Mouse (Mus musculus) CD8-positive naive resting alpha-beta T cell, adult 2 months (primary cell): Measurements from ENCODE around the gene St6galnac3.

ENCODE experiments used
- DNase-seq, 2 experiments: peaks; one replicate each; pipeline ENCODE4 v3.0.0; 2022; ENCODE audit warnings: low read depth in 2 of 2, low spot score in 2 of 2

Gene St6galnac3

DNA sequence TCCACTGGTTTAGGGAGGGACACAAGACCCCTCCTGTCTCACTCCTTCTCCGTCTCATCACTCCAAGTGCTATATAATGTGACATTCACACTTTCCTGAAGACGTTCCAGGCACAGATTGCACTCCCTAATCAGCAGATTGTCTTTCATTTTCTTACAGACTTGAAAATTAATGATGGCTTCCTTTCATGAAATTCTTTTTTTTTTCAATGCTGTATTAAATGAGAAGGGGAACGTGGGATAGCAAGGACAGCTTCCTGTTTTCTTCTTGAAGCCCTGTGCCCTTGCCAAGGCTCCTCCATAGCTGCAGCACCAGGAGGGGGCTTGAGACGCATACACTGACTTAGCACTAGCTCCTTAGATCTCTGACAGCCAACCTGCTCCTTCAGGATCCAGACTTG lies 188.7 kb downstream of the St6galnac3 start:
- no peak for DNase-seq

DNA sequence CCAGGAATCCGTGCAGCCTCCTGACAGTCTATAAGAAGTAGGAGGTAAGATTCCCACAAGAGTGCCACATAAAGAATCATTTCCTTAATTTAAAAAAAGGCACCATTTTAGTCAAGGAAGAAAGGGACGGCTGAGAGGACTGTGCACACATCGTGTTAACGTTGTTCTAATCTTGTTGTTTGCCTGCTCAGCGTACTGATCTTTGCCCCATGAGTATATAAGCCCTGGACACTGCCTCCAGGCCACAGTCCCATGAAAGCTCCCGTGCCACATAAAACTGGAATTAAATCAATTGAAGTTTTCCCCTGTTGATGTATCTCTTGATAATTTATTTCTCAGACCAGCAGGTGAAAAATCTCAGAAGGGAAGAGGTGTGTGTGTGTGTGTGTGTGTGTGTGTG lies 195.8 kb downstream of the St6galnac3 start:
- DNase-seq = no peak

DNA sequence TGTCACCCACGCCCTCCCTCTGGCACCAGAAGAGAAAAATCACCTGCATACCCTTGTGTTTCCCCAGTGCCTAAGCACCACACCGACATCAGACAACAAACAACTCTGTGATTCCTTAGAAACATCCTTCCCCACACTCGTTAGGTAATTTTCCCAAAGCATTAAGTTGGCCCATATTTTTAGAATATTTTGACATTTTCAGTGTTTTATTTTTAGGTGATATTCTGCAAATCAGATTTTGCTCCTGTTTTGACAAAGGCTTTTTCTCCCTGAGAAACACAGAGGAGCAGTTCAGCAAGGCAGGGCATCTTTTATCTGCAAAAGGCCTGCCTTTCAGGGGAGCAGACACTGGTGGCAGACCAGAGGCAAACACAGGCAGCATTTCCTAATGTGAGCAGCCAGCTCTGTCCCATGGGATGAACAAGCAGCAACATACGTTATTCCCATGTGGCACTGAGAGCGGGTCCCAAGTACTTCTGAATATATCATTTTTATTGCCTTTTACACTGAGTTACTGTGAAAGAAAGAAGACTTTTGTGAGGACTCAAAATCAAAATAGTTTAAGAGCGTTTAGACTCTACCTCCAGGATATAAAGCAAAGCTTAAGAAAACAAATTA lies 199.7 kb downstream of the St6galnac3 start:
- DNase-seq = no peak

DNA sequence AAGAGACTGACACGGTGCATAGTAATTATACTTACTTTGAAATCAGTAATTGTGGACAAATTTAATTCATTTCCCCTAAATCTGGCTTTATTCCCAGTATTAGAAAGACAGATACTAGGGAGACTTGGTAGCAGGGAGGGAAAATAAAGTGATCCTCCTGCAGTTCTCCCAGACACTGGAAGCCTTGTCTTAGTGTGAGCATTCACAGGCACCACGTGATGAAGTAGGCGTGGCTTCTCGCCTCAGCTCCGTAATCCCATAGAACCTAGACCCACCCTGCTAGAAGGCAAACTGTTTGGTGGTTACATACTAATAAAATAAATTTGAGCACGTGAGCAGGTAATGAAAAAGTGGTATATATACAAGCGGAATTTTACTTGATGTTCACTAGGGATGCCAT lies 208.1 kb downstream of the St6galnac3 start:
- DNase-seq = no peak

DNA sequence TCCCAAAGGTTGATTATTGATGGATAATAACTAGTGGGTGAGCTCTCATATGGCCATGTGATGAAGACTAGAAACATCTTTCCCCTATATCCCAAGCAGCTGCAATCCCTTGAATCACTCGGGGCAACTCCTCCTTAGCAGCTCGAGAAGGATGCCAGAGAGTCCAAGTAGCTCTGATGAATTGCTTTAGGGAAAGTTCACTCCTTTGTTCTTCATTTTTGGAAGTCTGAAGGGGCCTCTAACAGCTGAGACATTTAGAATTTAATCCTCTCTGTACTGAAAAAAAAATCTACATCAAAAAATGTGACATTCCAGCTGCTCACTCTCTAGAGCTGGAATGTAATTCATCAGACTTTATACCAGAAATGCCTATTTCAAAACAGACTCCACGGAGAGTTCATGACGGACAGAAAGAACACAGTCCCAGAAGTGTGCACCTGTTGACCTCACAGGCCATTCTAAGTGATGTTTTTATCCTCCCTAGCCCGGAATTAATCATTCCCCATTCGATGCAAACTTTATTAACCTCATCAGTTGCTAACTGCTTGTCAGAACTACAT lies 211.4 kb downstream of the St6galnac3 start:
- DNase-seq = no peak

DNA sequence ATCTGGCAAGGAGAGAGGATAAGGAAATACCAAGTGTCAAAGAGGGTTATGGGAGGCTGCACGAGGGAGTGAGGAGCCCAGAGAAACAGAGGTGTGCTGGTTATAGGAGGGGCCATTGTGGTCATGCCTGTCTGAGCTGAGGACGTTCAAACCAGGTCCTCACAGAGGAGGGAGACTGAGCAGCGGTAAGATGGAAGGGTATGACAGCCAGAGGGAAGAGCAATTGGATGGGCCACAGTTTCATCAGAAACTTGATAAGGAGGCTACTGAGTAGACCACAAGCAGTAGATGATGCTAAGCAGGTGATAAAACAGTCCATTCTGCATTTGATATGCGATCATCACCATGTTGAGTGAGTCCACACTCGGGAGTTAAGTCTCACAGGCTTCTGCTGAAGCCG lies 212.4 kb downstream of the St6galnac3 start:
- DNase-seq = no peak

DNA sequence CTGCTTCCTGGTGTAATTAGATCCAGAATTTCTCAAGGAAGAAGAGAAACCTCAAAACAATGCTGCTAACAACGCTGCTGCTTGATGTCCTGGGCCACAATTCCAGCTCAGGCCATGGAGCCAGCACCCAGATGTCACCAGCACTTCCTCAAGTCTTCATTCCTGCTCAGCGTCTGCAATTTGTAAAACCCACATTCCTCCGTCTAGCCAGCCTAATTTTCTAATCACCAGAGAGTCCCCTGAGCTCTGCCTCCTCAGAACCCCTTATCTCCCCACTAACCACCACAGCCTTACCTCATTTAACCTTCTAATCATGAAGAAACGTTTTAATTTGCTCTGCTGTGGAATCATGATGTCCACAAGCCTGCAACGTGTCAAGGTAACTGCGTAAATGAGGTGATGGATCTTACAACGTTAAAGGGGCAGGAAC lies 213.8 kb downstream of the St6galnac3 start:
- no peak for DNase-seq

DNA sequence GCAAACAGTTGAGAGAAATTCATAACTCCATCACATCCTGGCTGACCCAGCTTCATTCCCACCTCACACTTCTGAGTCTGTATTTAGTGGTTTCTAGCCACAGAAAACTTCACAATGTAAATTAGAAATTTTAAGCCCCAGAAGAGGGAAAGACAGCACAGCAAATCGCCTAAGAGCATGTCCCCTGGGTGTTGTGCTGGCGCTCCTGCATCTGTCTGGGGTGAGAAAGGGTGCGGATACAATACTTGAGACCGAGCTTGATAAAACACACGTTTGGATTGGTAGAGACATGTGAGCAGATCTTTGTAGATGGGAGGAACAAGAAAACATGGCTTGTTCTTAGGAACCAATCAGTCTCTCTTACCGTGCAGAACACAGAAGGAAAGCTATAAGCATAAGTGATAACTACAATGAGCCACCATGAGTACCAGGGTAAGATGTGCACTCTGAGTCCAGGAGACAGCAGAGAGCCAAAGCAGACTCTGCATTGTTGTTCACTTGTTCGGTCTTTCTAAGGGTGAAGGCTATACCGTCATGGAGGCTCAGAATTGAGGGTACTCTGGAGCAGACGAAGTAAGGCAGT lies 214.8 kb downstream of the St6galnac3 start:
- DNase-seq = no peak

DNA sequence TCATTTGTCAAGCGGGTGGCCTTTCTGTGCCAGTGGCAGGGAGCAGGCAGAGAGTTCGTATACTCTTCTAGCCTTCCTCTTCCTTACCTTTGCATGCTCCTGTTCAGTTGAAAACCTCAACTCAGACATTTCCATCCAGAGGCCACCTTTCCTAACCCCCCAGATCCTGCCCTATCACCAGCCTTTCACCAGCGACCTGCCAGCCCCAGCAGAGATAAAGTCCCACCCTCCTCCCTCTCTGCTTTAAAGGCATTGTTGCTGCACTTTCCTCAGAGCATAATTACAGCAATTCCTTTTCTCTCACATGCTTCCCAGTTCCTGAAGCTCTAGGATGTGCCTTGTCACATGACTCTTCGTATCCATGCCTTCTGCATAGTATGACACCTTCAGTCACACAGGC lies 215.3 kb downstream of the St6galnac3 start:
- no peak for DNase-seq

DNA sequence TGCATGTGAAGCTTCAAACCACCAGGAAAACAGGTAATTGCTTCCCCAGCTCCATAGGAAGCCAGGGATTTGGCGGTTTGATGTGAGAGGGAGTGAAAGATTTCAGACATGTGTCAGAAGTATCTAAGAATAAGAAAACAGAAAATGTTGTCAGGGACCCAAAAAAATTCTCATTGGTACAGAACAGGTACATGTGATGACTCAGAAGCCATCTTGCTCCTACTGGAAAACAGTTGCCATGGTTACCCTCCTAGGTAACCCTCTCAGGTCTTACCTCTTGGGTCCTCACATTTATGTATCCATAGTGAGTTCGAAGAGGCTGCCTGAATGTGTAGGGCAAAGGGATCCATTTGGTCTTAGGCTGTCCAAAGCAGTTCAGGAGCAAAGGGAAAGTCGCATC lies 215.9 kb downstream of the St6galnac3 start:
- no peak for DNase-seq

DNA sequence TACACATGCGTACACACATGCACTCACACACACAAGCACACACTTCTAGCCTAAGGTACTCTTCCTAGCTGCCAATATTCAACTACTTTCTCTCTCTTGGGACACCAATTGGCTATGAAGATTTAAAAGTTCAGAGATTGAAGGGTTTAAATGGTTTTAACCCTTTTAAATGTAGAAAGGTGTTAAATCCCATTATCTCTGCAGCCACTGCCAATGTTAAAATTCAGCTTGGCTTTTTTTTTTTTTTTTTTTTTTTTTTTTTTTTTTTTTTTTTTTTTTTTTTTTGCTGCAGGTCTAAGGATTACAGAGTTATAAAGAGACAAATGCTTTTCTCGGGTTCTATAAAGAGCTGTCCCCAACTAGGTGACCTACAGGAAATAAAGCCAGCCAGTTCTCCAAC lies 216.4 kb downstream of the St6galnac3 start:
- no peak for DNase-seq

DNA sequence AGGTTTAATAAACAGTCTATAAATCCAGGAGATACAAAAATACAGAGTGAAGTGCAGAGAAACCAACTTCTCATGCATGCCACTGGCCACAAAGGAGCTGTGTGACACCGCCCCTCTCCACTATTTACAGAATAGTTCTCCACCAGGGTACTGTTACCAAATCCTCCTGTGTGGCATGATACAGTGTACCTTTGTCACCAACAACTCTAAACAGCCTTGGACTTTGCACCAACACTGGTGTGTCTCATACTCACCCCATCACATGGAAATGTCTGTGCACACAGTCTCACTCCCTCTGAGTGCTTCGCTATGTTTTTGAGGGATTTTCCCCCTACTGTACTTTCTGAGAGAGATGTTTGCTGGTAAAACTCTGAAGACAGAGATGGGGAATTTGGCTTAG lies 217.4 kb downstream of the St6galnac3 start:
- no peak for DNase-seq

DNA sequence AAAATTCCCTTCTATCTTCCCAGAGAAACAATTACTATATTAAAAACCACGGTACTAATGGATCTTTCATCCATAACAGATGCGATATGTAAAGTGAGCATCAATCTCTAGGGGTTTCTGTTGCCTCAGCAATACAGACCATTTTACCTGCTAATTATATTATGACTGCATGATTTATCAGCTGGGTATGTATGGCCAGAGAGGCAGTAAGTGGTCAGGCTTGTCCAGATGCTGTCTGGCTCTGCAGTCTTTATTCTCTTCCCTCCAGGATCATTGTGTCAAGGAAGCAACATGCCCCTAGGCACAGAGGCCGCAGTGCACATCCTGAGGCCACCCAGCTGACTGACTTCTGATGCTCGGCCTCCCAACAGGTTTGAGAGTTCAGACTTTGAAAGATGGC lies 222.5 kb downstream of the St6galnac3 start:
- no peak for DNase-seq

DNA sequence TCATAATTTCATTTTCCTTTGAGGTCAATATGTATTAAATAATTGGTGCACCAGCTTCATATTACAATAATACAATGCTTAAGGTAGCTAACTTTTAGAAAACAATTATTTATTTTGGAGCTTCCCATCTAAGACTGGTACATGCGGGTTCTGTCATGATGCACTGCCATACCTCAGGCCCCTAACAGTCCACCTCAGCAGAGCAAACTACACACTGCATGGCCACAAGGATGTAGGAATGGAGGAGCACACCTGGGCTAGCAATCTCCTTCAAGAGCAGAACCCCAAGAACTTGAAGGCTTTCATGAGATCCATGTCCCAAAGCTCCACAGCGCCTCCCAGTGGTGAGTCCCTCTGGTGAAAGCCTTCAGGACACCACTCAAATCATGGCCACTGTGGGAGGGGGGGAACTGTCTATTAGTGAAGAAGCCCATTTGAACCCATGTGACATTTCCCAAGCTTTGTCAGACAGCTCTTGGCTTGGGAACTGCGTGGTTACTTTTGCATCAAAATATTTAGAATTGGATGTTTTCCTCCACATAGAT lies 223.6 kb downstream of the St6galnac3 start:
- peak in 1 of 2 experiments; percentile 4 for DNase-seq

DNA sequence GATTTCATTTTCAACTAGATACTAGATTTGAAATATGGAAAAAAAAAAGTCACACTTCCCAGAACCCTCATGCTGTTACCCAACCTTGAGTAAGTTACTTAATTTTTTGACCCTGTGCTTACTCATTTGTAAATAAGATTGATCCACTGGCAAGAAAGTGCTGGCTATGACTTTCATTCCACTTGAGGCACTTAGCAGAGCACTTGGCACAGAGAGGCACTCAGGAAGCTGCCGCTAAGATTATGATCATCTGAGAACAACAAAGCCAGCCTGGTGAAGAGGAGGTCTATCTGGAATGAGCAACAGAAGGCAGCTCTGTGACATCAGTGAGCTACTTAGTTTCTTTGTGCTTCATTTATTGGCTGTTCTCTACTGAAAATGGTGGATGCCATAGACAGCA lies 232.0 kb downstream of the St6galnac3 start:
- DNase-seq = no peak

DNA sequence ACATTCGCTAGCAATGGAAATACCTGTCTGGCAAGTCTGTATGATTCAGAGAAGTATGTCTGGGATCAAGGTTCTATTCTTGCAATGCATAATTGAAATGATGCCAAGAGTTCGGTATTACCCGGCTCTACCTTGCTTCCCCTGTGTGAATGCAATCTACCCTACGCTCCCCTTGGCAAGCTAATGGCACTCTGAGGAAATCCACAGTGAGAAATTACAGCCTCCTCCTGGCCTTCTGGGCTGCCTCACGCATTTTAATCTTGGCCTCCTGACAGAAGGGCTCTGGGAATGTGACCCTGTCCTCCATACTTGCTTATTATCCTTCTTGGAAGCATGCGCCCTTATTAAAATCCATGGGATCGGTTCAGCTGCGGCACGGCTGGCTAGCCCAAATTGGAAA lies 235.3 kb downstream of the St6galnac3 start:
- DNase-seq = no peak

DNA sequence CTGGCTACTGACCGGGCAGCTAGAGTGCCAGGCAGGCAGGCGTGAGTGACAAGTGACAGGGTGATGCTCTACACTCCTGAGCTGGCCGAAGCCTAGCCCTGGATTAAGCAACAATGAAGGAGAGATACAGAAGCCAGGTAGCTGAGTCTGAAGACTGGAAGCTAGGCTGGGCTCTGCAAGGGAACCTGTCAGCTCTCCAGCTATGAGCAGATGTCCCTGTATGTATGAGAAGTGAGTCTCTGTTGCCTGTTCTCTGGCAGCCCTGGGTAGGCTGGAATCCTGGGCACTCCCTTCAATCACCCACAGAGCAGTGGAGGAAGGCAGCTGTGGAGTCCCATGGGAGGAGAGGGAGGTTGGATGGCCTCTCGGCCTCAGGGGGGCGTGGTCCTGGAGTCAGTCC lies 236.0 kb downstream of the St6galnac3 start:
- DNase-seq = no peak

DNA sequence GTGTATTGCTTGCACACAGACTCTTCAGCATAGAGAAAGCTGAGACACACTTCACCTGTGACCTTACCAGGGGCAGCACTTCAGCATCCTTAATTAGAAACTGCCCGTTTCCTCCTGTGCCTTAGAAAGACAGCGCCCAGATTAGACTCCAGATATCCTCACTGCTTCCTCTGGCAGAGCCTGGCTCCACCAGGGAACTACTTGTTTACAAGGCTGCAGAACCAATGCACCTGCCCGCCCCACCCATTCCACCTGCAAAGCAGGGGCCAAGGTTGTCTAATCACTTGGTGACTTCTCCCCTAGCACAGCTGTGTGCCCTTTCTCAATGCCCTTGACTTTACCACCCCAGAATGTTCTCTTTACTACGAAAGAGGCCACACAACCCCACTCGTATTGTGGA lies 239.8 kb downstream of the St6galnac3 start:
- no peak for DNase-seq

DNA sequence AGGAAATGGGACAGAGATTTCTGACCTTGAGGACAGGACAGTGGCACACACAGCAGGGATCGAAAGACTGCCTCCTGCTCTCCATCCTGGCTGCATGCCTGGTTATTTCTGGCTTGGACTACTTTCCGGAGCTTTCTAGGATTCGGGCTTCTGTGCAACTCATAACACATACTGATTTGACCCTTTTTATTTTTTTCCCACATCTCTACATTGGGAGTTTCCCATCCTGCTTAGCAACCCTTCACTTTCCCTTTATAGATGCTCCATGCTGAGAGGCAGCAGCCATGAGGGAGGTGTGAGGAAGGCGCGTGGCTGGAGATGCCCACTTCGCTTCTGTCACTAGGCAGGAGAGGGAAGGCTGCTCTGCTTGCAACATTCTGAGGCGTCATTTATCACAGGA lies 240.3 kb downstream of the St6galnac3 start:
- DNase-seq = no peak

DNA sequence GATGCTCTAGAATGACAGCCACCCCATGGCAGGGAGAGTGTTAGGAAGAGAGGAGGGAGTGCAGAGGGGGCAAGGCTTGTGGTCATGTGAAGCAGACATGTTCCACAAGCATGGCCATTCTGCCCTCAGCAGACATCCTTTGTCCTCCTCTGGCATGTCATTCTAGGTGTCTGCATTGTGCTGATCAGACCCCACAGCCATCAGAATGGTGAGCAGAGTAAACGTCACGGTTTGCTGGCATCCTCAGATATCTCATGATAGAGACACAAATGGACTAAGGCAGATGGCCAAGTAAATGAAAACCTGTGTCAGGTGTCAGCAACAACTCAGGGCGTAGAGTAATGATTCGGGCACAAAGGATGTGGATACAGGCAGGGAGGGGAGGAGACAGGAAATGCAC lies 241.3 kb downstream of the St6galnac3 start:
- DNase-seq = no peak

DNA sequence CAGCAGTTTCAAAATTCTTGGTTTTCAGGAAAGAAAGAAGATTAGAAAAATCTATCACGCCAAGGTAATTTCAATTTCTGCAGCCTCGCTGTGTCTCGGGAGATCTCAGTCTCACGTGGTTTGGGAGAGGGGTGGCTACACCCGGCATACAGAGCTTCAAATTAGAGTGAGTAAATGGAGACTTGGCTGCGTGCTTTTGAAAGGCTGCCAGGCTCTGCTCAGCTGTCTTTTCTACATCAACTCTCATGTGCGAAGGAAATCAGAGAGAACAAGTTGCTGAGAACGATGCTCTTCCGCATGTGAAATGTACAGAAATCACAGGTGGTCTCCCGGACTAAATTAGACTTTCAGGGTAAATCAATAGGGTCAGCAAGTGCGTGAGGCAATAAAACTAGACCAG lies 242.9 kb downstream of the St6galnac3 start:
- DNase-seq = no peak

DNA sequence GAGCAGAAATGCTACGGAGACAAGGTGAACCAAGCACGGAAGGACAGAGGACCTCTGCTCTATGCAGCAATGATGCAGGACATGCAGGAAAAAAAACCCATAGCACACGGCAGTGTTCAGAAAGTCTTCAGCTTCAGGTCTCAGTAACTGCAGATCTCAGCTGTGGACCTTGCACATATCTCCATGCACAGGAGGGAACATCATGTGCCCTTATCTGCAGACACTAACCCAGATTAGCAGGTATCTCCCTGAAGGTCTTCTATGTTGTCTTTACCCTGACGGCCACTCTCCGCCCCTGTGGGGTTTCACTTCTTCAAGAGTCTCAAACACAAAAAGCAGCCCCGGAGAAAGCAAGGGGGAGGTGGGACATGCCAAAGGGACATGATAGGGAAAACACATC lies 244.0 kb downstream of the St6galnac3 start:
- DNase-seq = no peak

DNA sequence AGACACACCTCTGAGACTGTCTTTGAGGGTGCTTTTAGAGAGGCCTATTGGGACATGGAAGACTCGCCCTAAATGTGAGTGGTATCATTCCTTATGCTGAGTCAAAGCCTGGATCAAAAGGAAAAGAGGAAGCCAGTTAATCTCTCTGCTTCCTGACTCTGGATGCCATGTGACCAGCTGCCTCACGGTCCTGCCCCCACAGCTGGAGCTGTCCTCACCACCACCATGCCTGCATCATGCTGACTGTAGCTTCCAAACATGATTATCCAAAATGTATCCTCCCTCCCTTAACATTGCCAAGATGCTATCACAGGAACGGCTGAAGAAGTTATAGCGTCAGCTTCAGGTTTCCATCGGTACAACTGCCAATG lies 244.4 kb downstream of the St6galnac3 start:
- DNase-seq = no peak
